Mouse (Mus musculus): ENCODE results near the gene Arid5b. TPM values are rescaled to one million over a fixed set of nuclear protein-coding genes. Genes with fewer than 3 reads are reported as not detected.

The Arid5b gene
- polyA plus RNA-seq, 1 experiment = 14.3 TPM

GRCm38 (mm10) chr10:68157511-68157910 lies 121.0 kb downstream of the Arid5b start:
- Histone ChIP-seq H3K4me1 (ENCODE audit: control insufficient read depth, insufficient read depth, low read length) (peaks cover 1% of the 10 kb centered on the region; the same call in 1 of the 2 replicates), H3K27ac (ENCODE audit: control insufficient read depth, insufficient read depth, low read depth, low read length, poor library complexity) (no peak overlapping the region), H3K4me3 (replicated peaks; ENCODE audit: control insufficient read depth, low read depth, low read length) (no peak overlapping the region)
- TF ChIP-seq POLR2A (IDR thresholded peaks at IDR 0.05; ENCODE audit: borderline replicate concordance, control insufficient read depth, low read depth, low read length) (no peak), CTCF (IDR thresholded peaks at IDR 0.05; ENCODE audit: control insufficient read depth, insufficient read depth, low read length) (no peak)
- 90% methylated on average over 8 of the region's 8 CpGs for WGBS

- TF ChIP-seq CTCF (IDR thresholded peaks at IDR 0.05; ENCODE audit: control insufficient read depth, insufficient read depth, low read length) (no peak), POLR2A (IDR thresholded peaks at IDR 0.05; ENCODE audit: borderline replicate concordance, control insufficient read depth, low read depth, low read length) (no peak)
- no peak overlapping the region for H3K4me3 ChIP-seq (replicated peaks; ENCODE audit: control insufficient read depth, low read depth, low read length)
- H3K27ac ChIP-seq (ENCODE audit: control insufficient read depth, insufficient read depth, low read depth, low read length, poor library complexity) = no peak overlapping the region
- WGBS = 89% methylated on average over 10 of the region's 10 CpGs
- H3K4me1 ChIP-seq (ENCODE audit: control insufficient read depth, insufficient read depth, low read length) = peaks cover 1% of the 10 kb centered on the region; the same call in 1 of the 2 replicates
These were observed 121.8 kb downstream of the Arid5b start for GRCm38 (mm10) chr10:68156646-68157245.

- WGBS = 77% methylated on average over 6 of the region's 6 CpGs
- Histone ChIP-seq H3K4me1 (ENCODE audit: control insufficient read depth, insufficient read depth, low read length) (peaks cover 1% of the 10 kb centered on the region; the same call in 1 of the 2 replicates), H3K27ac (ENCODE audit: control insufficient read depth, insufficient read depth, low read depth, low read length, poor library complexity) (peak overlapping the region; percentile 29; the same call in 1 of the 2 replicates), H3K4me3 (replicated peaks; ENCODE audit: control insufficient read depth, low read depth, low read length) (peak overlapping the region; percentile 29)
- no peak for TF ChIP-seq POLR2A (IDR thresholded peaks at IDR 0.05; ENCODE audit: borderline replicate concordance, control insufficient read depth, low read depth, low read length)
- TF ChIP-seq CTCF (IDR thresholded peaks at IDR 0.05; ENCODE audit: control insufficient read depth, insufficient read depth, low read length) = no peak
These were observed 122.4 kb downstream of the Arid5b start for GRCm38 (mm10) chr10:68156159-68156558.

- TF ChIP-seq POLR2A (IDR thresholded peaks at IDR 0.05; ENCODE audit: borderline replicate concordance, control insufficient read depth, low read depth, low read length) (no peak), CTCF (IDR thresholded peaks at IDR 0.05; ENCODE audit: control insufficient read depth, insufficient read depth, low read length) (no peak)
- Histone ChIP-seq H3K4me1 (ENCODE audit: control insufficient read depth, insufficient read depth, low read length) (peaks cover 1% of the 10 kb centered on the region; the same call in 1 of the 2 replicates), H3K4me3 (replicated peaks; ENCODE audit: control insufficient read depth, low read depth, low read length) (peak overlapping the region; percentile 13), H3K27ac (ENCODE audit: control insufficient read depth, insufficient read depth, low read depth, low read length, poor library complexity) (peak overlapping the region; percentile 59)
- 74% methylated on average over 6 of the region's 6 CpGs for WGBS
These were observed 123.0 kb downstream of the Arid5b start for GRCm38 (mm10) chr10:68155431-68156119.

- 89% methylated on average over 14 of the region's 14 CpGs for WGBS
- H3K27ac ChIP-seq (ENCODE audit: control insufficient read depth, insufficient read depth, low read depth, low read length, poor library complexity) = no peak overlapping the region
- no peak overlapping the region for H3K4me3 ChIP-seq (replicated peaks; ENCODE audit: control insufficient read depth, low read depth, low read length)
- TF ChIP-seq CTCF (IDR thresholded peaks at IDR 0.05; ENCODE audit: control insufficient read depth, insufficient read depth, low read length) (no peak), POLR2A (IDR thresholded peaks at IDR 0.05; ENCODE audit: borderline replicate concordance, control insufficient read depth, low read depth, low read length) (no peak)
- peaks cover 1% of the 10 kb centered on the region; the same call in 1 of the 2 replicates for H3K4me1 ChIP-seq (ENCODE audit: control insufficient read depth, insufficient read depth, low read length)
These were observed 124.3 kb downstream of the Arid5b start for GRCm38 (mm10) chr10:68154046-68154765.

- no peak overlapping the region for H3K4me3 ChIP-seq (replicated peaks; ENCODE audit: control insufficient read depth, low read depth, low read length)
- H3K27ac ChIP-seq (ENCODE audit: control insufficient read depth, insufficient read depth, low read depth, low read length, poor library complexity) = no peak overlapping the region
- whole genome bisulfite sequencing = 89% methylated on average over 11 of the region's 11 CpGs
- H3K4me1 ChIP-seq (ENCODE audit: control insufficient read depth, insufficient read depth, low read length) = no peaks in the 10 kb centered on the region; the same call in 1 of the 2 replicates
- no peak for TF ChIP-seq CTCF (IDR thresholded peaks at IDR 0.05; ENCODE audit: control insufficient read depth, insufficient read depth, low read length)
- no peak for TF ChIP-seq POLR2A (IDR thresholded peaks at IDR 0.05; ENCODE audit: borderline replicate concordance, control insufficient read depth, low read depth, low read length)
These were observed 125.0 kb downstream of the Arid5b start for GRCm38 (mm10) chr10:68153344-68154045.

GRCm38 (mm10) chr10:68148495-68148894 lies 130.0 kb downstream of the Arid5b start:
- Histone ChIP-seq H3K4me3 (replicated peaks; ENCODE audit: control insufficient read depth, low read depth, low read length) (no peak overlapping the region), H3K27ac (ENCODE audit: control insufficient read depth, insufficient read depth, low read depth, low read length, poor library complexity) (no peak overlapping the region), H3K4me1 (ENCODE audit: control insufficient read depth, insufficient read depth, low read length) (no peaks in the 10 kb centered on the region)
- no peak for TF ChIP-seq POLR2A (IDR thresholded peaks at IDR 0.05; ENCODE audit: borderline replicate concordance, control insufficient read depth, low read depth, low read length)
- TF ChIP-seq CTCF (IDR thresholded peaks at IDR 0.05; ENCODE audit: control insufficient read depth, insufficient read depth, low read length) = no peak
- 87% methylated on average over 6 of the region's 6 CpGs for WGBS
